Mouse (Mus musculus) heart, embryonic 14.5 days (tissue): ENCODE data around the gene Ddx19a. TPM values are rescaled to one million over a fixed set of nuclear protein-coding genes. Genes with fewer than 3 reads are reported as not detected.
"Not testable (repeated sequence)": the region's sequence is repeated elsewhere in the genome, so short reads cannot be mapped to it uniquely, and the experiment has no call there.

ENCODE experiments used
- ATAC-seq: fragments of 200-750 bp; cut with Nextera tagmentation; 2 replicates; pipeline ENCODE4 v1.8.0; 2017; ENCODE audit warnings: low read depth, moderate TSS enrichment; ENCODE audit not compliant: insufficient number of reproducible peaks, insufficient read depth, low FRiP score
- H3K27ac ChIP-seq, 2 experiments: fragments of 200-500 bp in 1 of 2; fragments of 300-500 bp in 1 of 2; sonication (generic) in 1 of 2; replicated peaks in 1 of 2; 2 replicates each; pipeline ENCODE4 v1.5.1; 2012 to 2014; ENCODE audit warnings: low read depth in 2 of 2, low read length in 2 of 2, control low read depth in 1 of 2, mild to moderate bottlenecking in 1 of 2, mixed read lengths in 1 of 2; ENCODE audit not compliant: control insufficient read depth in 1 of 2, insufficient read depth in 1 of 2
- H3K27me3 ChIP-seq: fragments of 300-500 bp; sonication (generic); 2 replicates; pipeline ENCODE4 v1.6.1; 2014; ENCODE audit warnings: mild to moderate bottlenecking, low read length, control low read depth; ENCODE audit not compliant: control insufficient read depth, insufficient read depth
- H3K36me3 ChIP-seq: fragments of 300-500 bp; sonication (generic); 2 replicates; pipeline ENCODE4 v1.6.1; 2014; ENCODE audit warnings: mild to moderate bottlenecking, control low read depth, low read length, mixed read lengths; ENCODE audit not compliant: control insufficient read depth, insufficient read depth
- H3K4me1 ChIP-seq, 2 experiments: fragments of 200-500 bp in 1 of 2; fragments of 300-500 bp in 1 of 2; sonication (generic) in 1 of 2; 2 replicates each; pipeline ENCODE4 v1.6.1; 2012 to 2014; ENCODE audit warnings: low read length in 2 of 2, control low read depth in 1 of 2, mixed read lengths in 1 of 2; ENCODE audit not compliant: control insufficient read depth in 2 of 2, insufficient read depth in 2 of 2
- H3K4me2 ChIP-seq: fragments of 300-500 bp; sonication (generic); 2 replicates; pipeline ENCODE4 v1.6.1; 2014; ENCODE audit warnings: mild to moderate bottlenecking, low read length
- H3K4me3 ChIP-seq, 2 experiments: fragments of 200-500 bp in 1 of 2; fragments of 300-500 bp in 1 of 2; sonication (generic) in 1 of 2; 2 replicates each; pipeline ENCODE4 v1.5.1; 2012 to 2014; ENCODE audit warnings: low read length in 2 of 2, mild to moderate bottlenecking in 2 of 2, control low read depth in 1 of 2, low read depth in 1 of 2, moderate library complexity in 1 of 2; ENCODE audit not compliant: control insufficient read depth in 1 of 2, insufficient read depth in 1 of 2
- H3K9ac ChIP-seq: fragments of 300-500 bp; sonication (generic); 2 replicates; pipeline ENCODE4 v1.6.1; 2014; ENCODE audit warnings: mild to moderate bottlenecking, low read length
- H3K9me3 ChIP-seq: fragments of 300-500 bp; sonication (generic); 2 replicates; pipeline ENCODE4 v1.6.1; 2016; ENCODE audit warnings: low read length, control low read depth; ENCODE audit not compliant: control insufficient read depth
- WGBS: fragments of 180-500 bp; shearing (Covaris S2); extraction: QIAGEN DNeasy Blood & Tissue Kit; methylation state at CpG from one replicate; pipeline ENCODE4 v1.1.7; 2014; 5-methylcytosine and 5-hydroxymethylcytosine counted together
- polyA plus RNA-seq: library from polyadenylated mRNA; unstranded; fragments of >200 nt; fragmentation: Nextera tagmentation; extraction: Ambion mirVana; gene quantifications from 2 replicates; pipeline ENCODE4 v1.2.1, GENCODE M21; 2014

Ddx19a gene
- polyA plus RNA-seq, 1 experiment from 2014 or later, result 13.8 TPM

- Histone ChIP-seq H3K9me3 (no peaks in the 10 kb centered on the region), H3K27me3 (no peaks in the 10 kb centered on the region), H3K4me3 (no peak overlapping the region), H3K36me3 (peaks cover 44% of the 10 kb centered on the region), H3K4me2 (no peak overlapping the region), H3K4me1 (peaks cover 20 to 28% of the 10 kb centered on the region in 2 experiments), H3K9ac (no peak overlapping the region), H3K27ac (no peak overlapping the region)
- 72% methylated on average over 8 of the region's 8 CpGs for WGBS
- ATAC-seq, result no peak
Measured at GRCm38 (mm10) chr8:110966586-110966985, 31.0 kb downstream of the Ddx19a start.

- peaks cover 16 to 25% of the 10 kb centered on the region in 2 experiments for H3K4me1 ChIP-seq
- H3K36me3 ChIP-seq, result peaks cover 42% of the 10 kb centered on the region
- H3K4me2 ChIP-seq, result peak overlapping the region; percentile 14; the same call in 1 of the 2 replicates
- H3K4me3 ChIP-seq, result no peak overlapping the region
- H3K9ac ChIP-seq, result 0 out of 2 replicates have a peak overlapping the region, but pooled peaks have one; percentile 27
- no peaks in the 10 kb centered on the region for H3K27me3 ChIP-seq
- no peaks in the 10 kb centered on the region for H3K9me3 ChIP-seq
- peak; percentile 80 for ATAC-seq
- 5% methylated on average over 7 of the region's 7 CpGs for WGBS
- H3K27ac ChIP-seq, result peak overlapping the region; percentile 60 to 64
Measured at GRCm38 (mm10) chr8:110965594-110965993, 32.0 kb downstream of the Ddx19a start.

- H3K4me2 ChIP-seq, result no peak overlapping the region
- no peaks in the 10 kb centered on the region for H3K9me3 ChIP-seq
- no peak for ATAC-seq
- H3K27me3 ChIP-seq, result no peaks in the 10 kb centered on the region
- H3K9ac ChIP-seq, result no peak overlapping the region
- H3K4me3 ChIP-seq, result no peak overlapping the region
- WGBS, result 63% methylated on average over 7 of the region's 7 CpGs
- peaks cover 15 to 24% of the 10 kb centered on the region in 2 experiments for H3K4me1 ChIP-seq
- H3K36me3 ChIP-seq, result peaks cover 51% of the 10 kb centered on the region
- H3K27ac ChIP-seq, result peak overlapping the region in 1 of 2 experiments; percentile 56; a peak in 1 of 4 replicates
Measured at GRCm38 (mm10) chr8:110964666-110965065, 32.9 kb downstream of the Ddx19a start.

- ATAC-seq, result no peak
- peaks cover 64% of the 10 kb centered on the region for H3K36me3 ChIP-seq
Measured at GRCm38 (mm10) chr8:110963051-110963450, 34.5 kb downstream of the Ddx19a start.

GRCm38 (mm10) chr8:110959906-110960305 lies 37.7 kb downstream of the Ddx19a start:
- Histone ChIP-seq H3K4me3 (no peak overlapping the region), H3K27ac (no peak overlapping the region), H3K4me1 (peaks cover 2 to 7% of the 10 kb centered on the region in 2 experiments), H3K36me3 (peaks cover 64% of the 10 kb centered on the region), H3K4me2 (no peak overlapping the region), H3K9me3 (no peaks in the 10 kb centered on the region), H3K9ac (no peak overlapping the region), H3K27me3 (no peaks in the 10 kb centered on the region)
- no peak for ATAC-seq
- WGBS, result 87% methylated on average over 6 of the region's 6 CpGs

More at GRCm38 (mm10) chr8:110963051-110963450, 34.5 kb downstream of the Ddx19a start:
- no peak overlapping the region for H3K4me2 ChIP-seq
- H3K27me3 ChIP-seq, result no peaks in the 10 kb centered on the region
- H3K9ac ChIP-seq, result no peak overlapping the region
- H3K4me3 ChIP-seq, result no peak overlapping the region
- no peak overlapping the region for H3K27ac ChIP-seq
- 90% methylated on average over 2 of the region's 2 CpGs for WGBS
- peaks cover 15 to 24% of the 10 kb centered on the region in 2 experiments for H3K4me1 ChIP-seq
- no peaks in the 10 kb centered on the region for H3K9me3 ChIP-seq

- no peak overlapping the region for H3K4me2 ChIP-seq
- H3K9me3 ChIP-seq, result no peaks in the 10 kb centered on the region
- no peaks in the 10 kb centered on the region for H3K27me3 ChIP-seq
- peaks cover 63% of the 10 kb centered on the region for H3K36me3 ChIP-seq
- H3K27ac ChIP-seq, result no peak overlapping the region
- no peak overlapping the region for H3K4me3 ChIP-seq
- 0 out of 4 replicates have a peak, but pooled peaks cover 0 to 2% of the 10 kb centered on the region in 2 experiments for H3K4me1 ChIP-seq
- 94% methylated on average over 12 of the region's 12 CpGs for WGBS
- ATAC-seq, result no peak
- H3K9ac ChIP-seq, result no peak overlapping the region
Measured at GRCm38 (mm10) chr8:110959071-110959780, 38.4 kb downstream of the Ddx19a start.

- not testable (repeated sequence) for H3K27me3 ChIP-seq, ATAC-seq, H3K4me1 ChIP-seq, H3K4me3 ChIP-seq, H3K9me3 ChIP-seq, H3K4me2 ChIP-seq, H3K27ac ChIP-seq, H3K9ac ChIP-seq
- H3K36me3 ChIP-seq, result peaks cover 56% of the 10 kb centered on the region
- WGBS, result 92% methylated on average over 7 of the region's 7 CpGs
Measured at GRCm38 (mm10) chr8:110958553-110958952, 39.0 kb downstream of the Ddx19a start.
